Mouse (Mus musculus) testis, adult 2 months (tissue): ENCODE measurements around the gene Bpifb3. TPM values are rescaled to one million over a fixed set of nuclear protein-coding genes. Genes with fewer than 3 reads are reported as not detected.
A peak's percentile ranks its signal among the peaks of the same experiment; 100 is the strongest.

Experiments used
- H3K27ac ChIP-seq: fragments of 200-500 bp; 2 replicates; pipeline ENCODE4 v1.5.1; 2012; ENCODE audit warnings: low read depth, low read length; ENCODE audit not compliant: control insufficient read depth, insufficient read depth
- H3K27me3 ChIP-seq: fragments of 200-500 bp; 2 replicates; pipeline ENCODE4 v1.6.1; 2012; ENCODE audit warnings: mild to moderate bottlenecking, low read length, moderate library complexity; ENCODE audit not compliant: control insufficient read depth, insufficient read depth
- H3K36me3 ChIP-seq: fragments of 200-500 bp; 2 replicates; pipeline ENCODE4 v1.6.1; 2012; ENCODE audit warnings: mild to moderate bottlenecking, low read length; ENCODE audit not compliant: control insufficient read depth, insufficient read depth
- H3K4me1 ChIP-seq: fragments of 200-500 bp; 2 replicates; pipeline ENCODE4 v1.6.1; 2012; ENCODE audit warnings: low read length; ENCODE audit not compliant: control insufficient read depth, insufficient read depth
- H3K4me3 ChIP-seq: fragments of 200-500 bp; 2 replicates; pipeline ENCODE4 v1.5.1; 2012; ENCODE audit warnings: low read depth, mild to moderate bottlenecking, low read length, moderate library complexity, mixed read lengths; ENCODE audit not compliant: control insufficient read depth
- CTCF ChIP-seq: fragments of 200-500 bp; IDR thresholded peaks from 2 replicates; pipeline ENCODE4 v1.5.1; 2012; ENCODE audit warnings: low read depth, mild to moderate bottlenecking, inconsistent platforms, low read length, moderate library complexity; ENCODE audit not compliant: control insufficient read depth, insufficient read depth, insufficient replicate concordance
- POLR2A ChIP-seq: fragments of 200-500 bp; IDR thresholded peaks from 2 replicates; pipeline ENCODE4 v1.6.1; 2012; ENCODE audit warnings: low read depth, mild to moderate bottlenecking, inconsistent platforms, low read length, moderate library complexity; ENCODE audit not compliant: control insufficient read depth
- polyA plus RNA-seq: library from polyadenylated mRNA; depleted of rRNA; stranded (reverse); fragments of >200 nt; gene quantifications from 2 replicates; pipeline ENCODE4 v1.2.3, GENCODE M21; 2012; rRNA removed

The Bpifb3 gene
- polyA plus RNA-seq: 5.0 and 5.4 TPM in 2 replicates

DNA sequence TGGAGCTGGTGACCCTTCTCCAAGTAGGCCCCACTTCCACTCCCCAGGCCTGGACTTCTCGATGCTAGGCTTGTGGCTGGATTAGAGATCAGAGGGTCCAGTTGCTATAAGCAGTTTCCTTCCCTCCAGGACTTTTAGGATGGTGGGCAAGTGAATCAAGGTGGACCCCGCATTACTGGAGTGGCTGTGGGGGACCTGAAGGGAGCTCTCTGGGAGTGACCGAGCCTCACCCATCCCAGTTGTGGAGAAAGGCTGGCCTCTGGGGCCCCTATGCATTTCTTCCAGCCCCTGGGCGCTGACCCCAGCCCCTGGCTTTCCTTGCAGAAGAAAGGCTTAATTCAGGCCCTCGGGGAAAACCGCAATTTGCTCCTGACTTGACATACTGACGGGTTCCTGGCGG is at the start of gene Bpifb3:
Gene Bpifb3, plus strand, starts transcription at position 301 of the 400 bp plus-strand sequence.
- H3K4me1 ChIP-seq: no peaks in the 10 kb centered on the region
- TF ChIP-seq CTCF: no peak
- TF ChIP-seq POLR2A: no peak
- no peaks in the 10 kb centered on the region for H3K27me3 ChIP-seq
- H3K4me3 ChIP-seq: no peak within 1 kb of the TSS
- H3K27ac ChIP-seq: no peak within 1 kb of the TSS
- no peaks in the 10 kb centered on the region for H3K36me3 ChIP-seq

DNA sequence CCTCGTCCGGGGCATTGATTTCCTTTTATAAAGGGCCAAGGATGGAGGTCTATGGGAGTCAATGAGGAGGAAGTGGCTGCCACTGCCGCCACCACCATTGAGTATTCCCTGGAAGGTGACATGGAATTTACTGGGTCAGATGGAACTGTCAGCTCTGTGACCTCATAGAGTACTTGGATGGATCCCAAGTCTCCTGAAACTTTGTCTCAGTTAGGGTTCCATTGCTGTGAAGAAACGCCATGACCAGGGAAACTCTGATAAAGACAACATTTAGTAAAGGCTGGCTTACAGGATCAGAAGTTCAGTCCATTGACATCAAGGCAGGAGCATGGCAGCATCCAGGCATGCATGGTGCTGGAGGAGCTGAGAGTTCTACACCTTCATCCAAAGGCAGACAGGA is 47.0 kb upstream of the Bpifb3 start, which contains the start of gene Sun5:
Gene Sun5, minus strand, starts transcription at position 101 of the 400 bp plus-strand sequence.
- no peaks in the 10 kb centered on the region for H3K4me1 ChIP-seq
- no peaks in the 10 kb centered on the region for H3K27me3 ChIP-seq
- H3K4me3 ChIP-seq: peak within 1 kb of the TSS; percentile 83
- TF ChIP-seq POLR2A (peak; percentile 28; the same call in 1 of the 2 replicates), CTCF (no peak)
- H3K36me3 ChIP-seq: no peaks in the 10 kb centered on the region
- H3K27ac ChIP-seq: no peak within 1 kb of the TSS; the same call in none of the 2 replicates

DNA sequence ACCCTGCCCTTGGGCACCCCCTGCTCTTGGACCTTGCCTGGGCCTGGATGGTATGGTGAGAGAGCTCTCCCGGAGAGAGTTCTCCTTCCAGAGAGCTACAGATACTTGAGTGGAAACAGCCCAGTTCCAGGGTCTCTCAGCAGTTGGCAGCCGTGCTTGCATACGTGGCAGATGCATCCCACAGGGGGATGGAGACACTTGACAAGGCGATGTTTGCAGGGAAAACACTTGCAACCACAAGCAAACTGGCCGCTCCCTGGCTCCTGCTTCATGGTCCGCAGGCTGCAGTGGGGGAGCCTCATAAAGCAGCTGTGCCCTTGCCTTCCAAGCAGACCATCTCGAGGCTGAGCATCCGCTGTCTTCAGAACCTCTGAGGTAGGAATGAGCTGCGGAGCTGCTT is 43.3 kb upstream of the Bpifb3 start, which contains the start of gene Bpifb2:
Gene Bpifb2, plus strand, starts transcription at position 301 of the 400 bp plus-strand sequence.
- TF ChIP-seq CTCF (no peak), POLR2A (no peak)
- H3K4me1 ChIP-seq: no peaks in the 10 kb centered on the region
- no peaks in the 10 kb centered on the region for H3K36me3 ChIP-seq
- no peak within 1 kb of the TSS for H3K4me3 ChIP-seq
- no peak within 1 kb of the TSS for H3K27ac ChIP-seq
- no peaks in the 10 kb centered on the region for H3K27me3 ChIP-seq

DNA sequence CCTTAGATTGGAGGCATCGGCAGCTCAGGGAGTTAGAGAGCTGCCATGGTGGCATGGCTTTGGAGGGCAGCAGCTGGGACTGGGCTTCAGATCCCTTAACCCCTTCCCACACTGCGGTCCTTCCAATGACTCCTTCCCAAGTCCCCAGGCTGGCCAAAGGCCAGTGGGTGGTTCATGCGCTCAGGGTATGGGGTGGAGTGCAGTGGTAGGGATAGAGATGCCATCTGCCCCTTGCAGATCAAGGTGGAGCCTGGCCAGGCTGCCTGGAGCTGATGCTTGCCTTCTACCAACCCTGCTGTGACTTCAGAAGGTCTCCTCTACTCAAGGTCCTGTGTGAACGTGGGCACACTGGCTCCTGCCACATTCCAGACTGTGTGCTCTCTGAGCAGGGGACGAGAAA is 18.9 kb upstream of the Bpifb3 start:
- Histone ChIP-seq H3K36me3 (no peaks in the 10 kb centered on the region), H3K27me3 (no peaks in the 10 kb centered on the region), H3K4me1 (no peaks in the 10 kb centered on the region), H3K27ac (no peak overlapping the region), H3K4me3 (no peak overlapping the region)
- no peak for TF ChIP-seq CTCF

DNA sequence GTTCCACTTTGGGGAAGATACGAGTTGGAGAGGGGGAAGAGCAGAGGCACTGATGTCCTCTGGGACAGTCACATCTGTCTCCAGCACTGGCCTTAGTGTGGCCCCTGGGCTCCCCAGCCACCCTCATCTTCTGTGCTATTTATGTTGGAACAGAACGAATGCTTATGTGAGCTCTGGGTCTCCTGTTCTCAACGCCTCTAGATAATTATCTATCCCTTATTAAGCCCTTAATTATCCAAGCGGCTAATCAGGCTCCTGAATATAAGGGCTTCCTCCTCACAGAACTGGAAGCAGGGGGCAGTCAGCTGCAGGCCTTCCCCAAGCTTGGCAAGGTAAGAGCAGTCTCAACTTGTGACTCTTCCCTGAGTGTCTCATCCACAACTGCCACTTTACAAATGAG is 17.9 kb upstream of the Bpifb3 start, which contains the start of gene Bpifb6:
Gene Bpifb6, plus strand, starts transcription at position 301 of the 400 bp plus-strand sequence.
- Histone ChIP-seq H3K36me3 (no peaks in the 10 kb centered on the region), H3K27me3 (no peaks in the 10 kb centered on the region), H3K27ac (no peak within 1 kb of the TSS), H3K4me1 (no peaks in the 10 kb centered on the region), H3K4me3 (no peak within 1 kb of the TSS)
- no peak for TF ChIP-seq POLR2A
- no peak for TF ChIP-seq CTCF

DNA sequence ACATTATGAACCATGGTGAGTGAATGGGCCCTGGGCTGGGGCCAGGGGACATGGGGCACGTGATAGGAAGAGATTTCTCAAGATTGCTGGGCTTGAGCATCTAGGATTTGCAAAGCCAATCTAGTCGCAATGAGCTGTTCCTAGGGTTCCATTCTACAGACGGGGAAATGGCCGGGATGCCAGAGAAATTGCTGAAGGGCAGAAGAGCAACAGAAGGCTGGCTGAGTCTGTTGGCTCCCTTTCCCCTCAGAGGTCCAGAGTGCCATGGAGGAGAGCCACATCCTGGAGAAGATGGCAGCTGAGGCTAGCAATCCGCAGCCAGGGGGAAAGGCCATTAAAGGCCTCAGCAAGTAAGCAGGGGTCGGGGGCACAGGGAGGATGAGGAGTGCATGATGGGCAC is 15.3 kb upstream of the Bpifb3 start:
- Histone ChIP-seq H3K36me3 (no peaks in the 10 kb centered on the region), H3K4me1 (no peaks in the 10 kb centered on the region), H3K27me3 (no peaks in the 10 kb centered on the region), H3K4me3 (no peak overlapping the region), H3K27ac (no peak overlapping the region)
- no peak for TF ChIP-seq CTCF
- no peak for TF ChIP-seq POLR2A

DNA sequence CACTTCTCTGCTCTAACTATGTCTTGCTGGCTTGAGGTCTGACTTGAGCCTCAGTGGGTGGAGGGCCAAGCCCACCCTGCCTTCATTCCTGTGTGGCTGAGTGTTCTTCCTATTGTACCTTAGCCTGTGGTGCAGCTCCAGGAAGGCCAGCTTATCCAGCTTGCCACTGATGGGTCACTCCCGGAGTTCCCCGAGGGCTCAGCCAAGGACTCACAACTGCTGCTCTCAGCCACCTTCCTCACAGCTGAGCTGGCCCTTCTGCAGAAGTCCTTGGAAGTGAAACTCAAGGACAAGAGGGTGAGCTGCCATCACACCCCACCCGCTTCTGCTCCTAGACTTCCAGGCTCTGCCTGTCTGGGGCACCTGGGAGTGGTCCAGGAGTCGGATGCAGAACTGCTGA is 11.4 kb upstream of the Bpifb3 start:
- H3K27ac ChIP-seq: no peak overlapping the region
- no peaks in the 10 kb centered on the region for H3K27me3 ChIP-seq
- TF ChIP-seq POLR2A (no peak), CTCF (no peak)
- H3K4me1 ChIP-seq: no peaks in the 10 kb centered on the region
- H3K4me3 ChIP-seq: no peak overlapping the region
- H3K36me3 ChIP-seq: no peaks in the 10 kb centered on the region

DNA sequence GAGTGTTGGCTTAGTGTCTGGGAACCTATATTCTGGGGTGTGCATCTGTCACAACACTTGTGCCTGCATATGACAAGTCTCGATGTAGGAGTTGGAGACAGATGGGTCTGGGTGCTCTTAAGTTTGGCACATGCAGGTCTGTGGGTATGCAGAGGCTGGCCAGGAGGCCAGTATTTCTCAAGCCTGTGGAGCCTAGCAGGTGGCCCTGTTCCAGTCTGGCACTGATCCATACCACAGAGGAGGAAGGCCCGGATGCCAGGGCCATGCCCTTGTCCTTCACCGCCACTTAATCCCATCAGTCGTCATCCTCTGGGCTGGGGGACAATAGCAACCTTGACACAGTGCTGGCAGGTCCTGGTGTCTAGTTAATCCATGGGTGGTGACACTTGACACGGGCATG is 3.9 kb upstream of the Bpifb3 start:
- Histone ChIP-seq H3K4me1 (no peaks in the 10 kb centered on the region), H3K4me3 (no peak overlapping the region), H3K27me3 (no peaks in the 10 kb centered on the region), H3K27ac (no peak overlapping the region), H3K36me3 (no peaks in the 10 kb centered on the region)
- TF ChIP-seq CTCF: no peak
- TF ChIP-seq POLR2A: no peak
